Mouse (Mus musculus): Measurements from ENCODE around the gene Fggy.

DNA sequence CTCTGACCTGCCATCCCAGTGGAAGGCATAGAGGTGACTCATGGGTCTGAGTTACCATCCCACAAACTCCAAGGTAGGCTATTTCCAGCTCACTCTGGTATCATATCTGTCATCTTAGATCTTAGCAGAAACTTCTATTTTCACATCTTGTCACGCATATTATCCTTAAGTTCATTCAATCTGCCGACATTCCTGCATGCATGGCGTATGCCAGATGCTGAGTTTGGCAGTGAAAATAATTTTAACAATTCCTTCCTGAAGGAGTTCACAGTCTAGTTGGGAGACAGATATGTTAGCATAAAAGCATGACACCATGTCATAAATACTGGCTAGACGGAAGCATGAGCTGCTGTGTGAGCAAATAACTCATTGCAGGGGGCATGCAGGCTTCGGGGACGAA, 360.4 kb downstream of the Fggy start:
- no peak for TF ChIP-seq CHD2 (IDR thresholded peaks at IDR 0.05; ENCODE audit: low read depth, low read length)
- TF ChIP-seq ZNF384 (IDR thresholded peaks at IDR 0.05; ENCODE audit: low read depth, low read length), result no peak
- TF ChIP-seq MAFK (IDR thresholded peaks at IDR 0.05; ENCODE audit: insufficient read depth, low read depth, low read length), result no peak

All from ES-E14 (cell line).